Mouse (Mus musculus): ENCODE measurements around the gene Pafah1b3.

DNA sequence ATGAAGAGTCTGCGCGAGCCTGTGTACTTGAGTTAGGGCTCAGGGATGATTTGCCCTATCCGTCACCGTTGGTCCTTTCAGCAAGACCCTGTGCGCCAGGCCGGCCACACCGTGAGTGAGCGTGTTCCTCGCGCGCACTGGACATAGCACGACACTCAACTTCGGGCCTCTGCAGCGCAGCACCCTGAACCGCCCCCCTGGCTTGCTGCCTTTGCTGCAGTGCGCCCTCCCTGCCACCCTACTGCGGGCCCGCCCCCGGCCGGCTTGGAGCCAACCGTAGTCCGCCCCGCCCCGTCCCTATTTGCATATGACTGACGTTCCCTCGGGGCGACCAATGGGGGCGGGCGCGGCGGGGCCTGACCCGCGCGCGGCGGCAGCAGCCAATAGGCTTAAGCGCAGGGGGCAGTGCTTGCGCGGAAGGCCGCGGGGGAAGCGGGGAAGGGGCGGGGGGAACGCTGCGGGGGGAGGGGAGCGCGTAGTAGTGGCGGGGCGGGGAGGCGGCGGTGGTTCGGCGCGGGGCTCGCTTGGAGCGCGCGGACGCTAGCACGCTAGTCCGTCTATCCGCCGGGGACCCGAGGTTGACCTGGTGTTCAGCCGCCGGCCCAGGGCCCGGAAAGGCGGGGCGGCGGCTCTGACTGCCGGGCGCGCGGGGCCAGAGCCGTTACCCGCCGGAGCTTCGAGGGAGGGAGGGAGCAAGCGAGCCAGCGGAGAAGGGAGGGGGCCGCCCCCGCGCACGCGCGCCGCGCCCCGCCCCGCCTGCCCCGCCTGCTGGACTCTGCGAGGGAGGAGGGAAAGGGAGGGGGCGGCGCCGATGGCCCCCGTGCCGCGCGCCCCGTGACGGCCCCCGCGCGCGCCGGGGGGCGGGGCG, 15.8 kb downstream of the Pafah1b3 start:
- TF ChIP-seq CTCF (IDR thresholded peaks at IDR 0.05; ENCODE audit: extremely low read depth, insufficient read length, insufficient replicate concordance, low read depth, low read length) (no peak), POLR2A (IDR thresholded peaks at IDR 0.05; ENCODE audit: low read depth, low read length) (peak; percentile 29)

Measured in small intestine, adult 2 months (tissue).